Mouse (Mus musculus) thymus, postnatal 4 days (tissue): Measurements from ENCODE around the gene Trim63.

Source experiments
- DNase-seq: peaks from one replicate; pipeline ENCODE4 v3.0.0; 2021

Gene Trim63

GRCm38 (mm10) chr4:134371316-134371855, 56.5 kb downstream of the Trim63 start:
- DNase-seq = no peak

- DNase-seq = peak; percentile 85
These were observed 57.4 kb downstream of the Trim63 start for GRCm38 (mm10) chr4:134372294-134372747.

GRCm38 (mm10) chr4:134373295-134373694, 58.4 kb downstream of the Trim63 start:
- DNase-seq = no peak

- no peak for DNase-seq
These were observed 59.4 kb downstream of the Trim63 start for GRCm38 (mm10) chr4:134374306-134374705.

- DNase-seq = no peak
These were observed 63.2 kb downstream of the Trim63 start for GRCm38 (mm10) chr4:134378089-134378615.
